8 mouse cellular contexts compared by ENCODE assay signal in genomic region chr15:32778226-32778598, GRCm38 (mm10).
DNase-seq lines count a peak whose midpoint lies in the region; ATAC-seq lines count a peak whose summit lies in the region.
"Not testable (repeated sequence)": the region's sequence is repeated elsewhere in the genome, so short reads cannot be mapped to it uniquely, and the experiment has no call there.

No protein-coding gene starts in this region.

- DNase-seq in NIH3T3 (ENCODE audit: low read depth): peak; percentile 17
- not testable (repeated sequence) for DNase-seq in forebrain, embryonic 10.5 days (ENCODE audit: extremely low spot score, low spot score)

- peak overlapping the region; percentile 64; the same call in 1 of the 2 replicates for H3K4me3 ChIP-seq in forebrain, embryonic 10.5 days
- H3K4me3 ChIP-seq in heart, embryonic 13.5 days: peak overlapping the region; percentile 66
- H3K4me3 ChIP-seq in hindbrain, embryonic 15.5 days: peak overlapping the region; percentile 66; the same call in 1 of the 2 replicates
- peak overlapping the region; percentile 60 for H3K4me3 ChIP-seq in kidney, embryonic 15.5 days (replicated peaks)
- H3K4me3 ChIP-seq in limb, embryonic 15.5 days: peak overlapping the region; percentile 56
- peak overlapping the region; percentile 65 for H3K4me3 ChIP-seq in midbrain, embryonic 15.5 days
- peak overlapping the region; percentile 44; the same call in 1 of the 2 replicates for H3K4me3 ChIP-seq in stomach, embryonic 14.5 days (ENCODE audit: low read depth, low read length)

- H3K4me2 ChIP-seq in heart, embryonic 13.5 days: peak overlapping the region; percentile 77
- peak overlapping the region; percentile 79 for H3K4me2 ChIP-seq in hindbrain, embryonic 15.5 days
- H3K4me2 ChIP-seq in kidney, embryonic 15.5 days: peak overlapping the region; percentile 76
- peak overlapping the region; percentile 64; the same call in 1 of the 2 replicates for H3K4me2 ChIP-seq in limb, embryonic 15.5 days
- peak overlapping the region; percentile 74 for H3K4me2 ChIP-seq in midbrain, embryonic 15.5 days
- H3K4me2 ChIP-seq in stomach, embryonic 14.5 days (replicated peaks; ENCODE audit: low read depth, low read length): 0 out of 2 replicates have a peak overlapping the region, but pooled peaks have one; percentile 38

- not testable (repeated sequence) for H3K4me1 ChIP-seq in forebrain, embryonic 10.5 days; heart, embryonic 13.5 days; hindbrain, embryonic 15.5 days (replicated peaks); kidney, embryonic 15.5 days; limb, embryonic 15.5 days; midbrain, embryonic 15.5 days; stomach, embryonic 14.5 days (ENCODE audit: control insufficient read depth, insufficient read depth, low read length)

- not testable (repeated sequence) for ATAC-seq in heart, embryonic 13.5 days (ENCODE audit: extremely low read depth, insufficient number of reproducible peaks, low FRiP score, low TSS enrichment); hindbrain, embryonic 15.5 days (ENCODE audit: low FRiP score, low read depth); kidney, embryonic 15.5 days (replicated peaks; ENCODE audit: low FRiP score); limb, embryonic 15.5 days (ENCODE audit: insufficient number of reproducible peaks, low FRiP score, low TSS enrichment, low read depth); midbrain, embryonic 15.5 days (replicated peaks); stomach, embryonic 14.5 days (ENCODE audit: insufficient number of reproducible peaks, insufficient read depth, low FRiP score, low read depth)

- not testable (repeated sequence) for H3K9ac ChIP-seq in heart, embryonic 13.5 days; hindbrain, embryonic 15.5 days; kidney, embryonic 15.5 days; limb, embryonic 15.5 days; midbrain, embryonic 15.5 days; stomach, embryonic 14.5 days (replicated peaks; ENCODE audit: low read depth, low read length)

- 27% methylated on average over 5 of the region's 5 CpGs for WGBS in forebrain, embryonic 10.5 days
- WGBS in heart, embryonic 13.5 days: 25% methylated on average over 5 of the region's 5 CpGs
- 33% methylated on average over 5 of the region's 5 CpGs for WGBS in hindbrain, embryonic 15.5 days
- 34% methylated on average over 5 of the region's 5 CpGs for WGBS in kidney, embryonic 15.5 days
- 22% methylated on average over 5 of the region's 5 CpGs for WGBS in limb, embryonic 15.5 days
- 22% methylated on average over 5 of the region's 5 CpGs for WGBS in midbrain, embryonic 15.5 days
- WGBS in stomach, embryonic 14.5 days: 20% methylated on average over 5 of the region's 5 CpGs

- not testable (repeated sequence) for H3K27me3 ChIP-seq in forebrain, embryonic 10.5 days (ENCODE audit: poor library complexity, severe bottlenecking); heart, embryonic 13.5 days (replicated peaks); hindbrain, embryonic 15.5 days; kidney, embryonic 15.5 days; limb, embryonic 15.5 days; midbrain, embryonic 15.5 days (replicated peaks); stomach, embryonic 14.5 days (ENCODE audit: control insufficient read depth, insufficient read depth, low read length)

- not testable (repeated sequence) for H3K36me3 ChIP-seq in forebrain, embryonic 10.5 days (replicated peaks); heart, embryonic 13.5 days; hindbrain, embryonic 15.5 days; kidney, embryonic 15.5 days; limb, embryonic 15.5 days; midbrain, embryonic 15.5 days (replicated peaks); stomach, embryonic 14.5 days (ENCODE audit: control insufficient read depth, insufficient read depth, low read length)

- not testable (repeated sequence) for H3K9me3 ChIP-seq in forebrain, embryonic 10.5 days; heart, embryonic 13.5 days; hindbrain, embryonic 15.5 days; kidney, embryonic 15.5 days (replicated peaks); limb, embryonic 15.5 days; midbrain, embryonic 15.5 days; stomach, embryonic 14.5 days (ENCODE audit: control insufficient read depth, low read depth, low read length)

- H3K27ac ChIP-seq in forebrain, embryonic 10.5 days; heart, embryonic 13.5 days (replicated peaks); hindbrain, embryonic 15.5 days (replicated peaks); kidney, embryonic 15.5 days; limb, embryonic 15.5 days; midbrain, embryonic 15.5 days; stomach, embryonic 14.5 days (ENCODE audit: low read length): not testable (repeated sequence)
